Mouse (Mus musculus) thymus, adult 2 months (tissue): Measurements from ENCODE around the gene Astn1.

Experiments used
- CTCF ChIP-seq: fragments of 200-500 bp; IDR thresholded peaks from 2 replicates; pipeline ENCODE4 v1.5.1; 2012; ENCODE audit warnings: mild to moderate bottlenecking, control low read depth, low read length, moderate library complexity, borderline replicate concordance; ENCODE audit not compliant: control insufficient read depth, poor library complexity, insufficient read depth; ENCODE audit errors: extremely low read depth
- POLR2A ChIP-seq: fragments of 200-500 bp; IDR thresholded peaks from 2 replicates; pipeline ENCODE4 v1.6.1; 2012; ENCODE audit warnings: mild to moderate bottlenecking, low read length, control low read depth, moderate library complexity; ENCODE audit not compliant: control insufficient read depth, poor library complexity, insufficient read depth; ENCODE audit errors: extremely low read depth

GRCm38 (mm10) chr1:158605597-158605996 is 243.5 kb downstream of the Astn1 start:
- no peak for TF ChIP-seq POLR2A
- no peak for TF ChIP-seq CTCF
